Mouse (Mus musculus) adrenal gland, postnatal 10 days (tissue): ENCODE results near the gene Aoc1. TPM values are rescaled to one million over a fixed set of nuclear protein-coding genes. Genes with fewer than 3 reads are reported as not detected.
"Not testable (repeated sequence)": the region's sequence is repeated elsewhere in the genome, so short reads cannot be mapped to it uniquely, and the experiment has no call there.

Source experiments
- DNase-seq: peaks from one replicate; pipeline ENCODE4 v3.0.0; 2021; ENCODE audit warnings: mixed read lengths
- total RNA-seq, 2 experiments: library from RNA; stranded (reverse); gene quantifications; 2 replicates each; pipeline ENCODE4 v1.2.3; 2021

Aoc1 gene
- total RNA-seq, 2 experiments from 2014 or later: not detected

DNA sequence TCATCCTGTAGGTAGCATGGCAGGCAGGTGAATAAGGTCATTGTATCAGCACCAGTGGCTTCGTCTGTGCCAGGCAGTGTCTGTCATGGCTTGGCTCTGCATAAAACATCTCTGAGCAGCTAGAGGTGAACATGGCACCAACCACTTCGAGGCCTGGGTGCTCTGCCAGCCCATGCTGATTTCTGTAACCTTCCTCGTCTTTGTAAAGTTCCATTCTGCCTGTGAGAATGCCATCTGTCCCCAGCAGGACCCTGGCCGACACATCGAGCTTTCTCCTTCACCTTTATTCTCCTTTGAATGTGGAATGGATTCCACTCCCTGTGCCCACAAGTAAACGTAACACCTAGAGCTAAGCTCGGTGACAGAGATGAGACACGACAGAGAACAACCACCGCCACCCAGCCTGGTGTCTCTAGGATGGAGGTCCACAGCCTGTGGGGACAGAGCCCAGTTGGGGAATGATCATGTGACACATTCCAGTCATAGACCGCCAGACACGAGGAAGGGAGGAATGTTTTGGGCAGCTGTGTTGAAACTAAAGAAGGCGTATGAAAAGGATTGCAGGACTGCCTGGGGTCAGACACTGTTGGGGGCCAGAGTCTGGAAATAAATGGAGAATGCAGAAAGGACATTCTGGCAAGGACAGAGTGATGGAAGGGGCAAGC, 10.9 kb upstream of the Aoc1 start:
- no peak for DNase-seq

GRCm38 (mm10) chr6:48862816-48863215, 9.9 kb upstream of the Aoc1 start:
- no peak for DNase-seq

DNA sequence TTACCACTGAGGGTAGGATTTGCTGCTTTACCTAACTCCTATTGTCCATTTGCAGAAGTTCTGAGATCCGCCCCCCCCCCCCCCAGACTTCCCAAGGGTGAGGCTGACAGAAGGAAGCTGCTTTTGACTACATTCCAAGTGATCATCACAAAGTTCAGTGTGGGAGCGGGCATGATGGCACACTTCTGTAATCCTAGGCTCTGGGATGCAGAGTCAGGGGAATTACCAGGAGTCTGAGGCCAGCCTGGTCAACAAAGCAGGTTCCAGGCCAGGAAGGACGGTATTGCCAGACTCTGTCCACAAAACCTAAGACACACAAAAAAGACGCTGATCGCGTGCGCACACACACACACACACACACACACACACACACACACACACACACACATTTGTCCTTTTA, 9.2 kb upstream of the Aoc1 start:
- DNase-seq: no peak

DNA sequence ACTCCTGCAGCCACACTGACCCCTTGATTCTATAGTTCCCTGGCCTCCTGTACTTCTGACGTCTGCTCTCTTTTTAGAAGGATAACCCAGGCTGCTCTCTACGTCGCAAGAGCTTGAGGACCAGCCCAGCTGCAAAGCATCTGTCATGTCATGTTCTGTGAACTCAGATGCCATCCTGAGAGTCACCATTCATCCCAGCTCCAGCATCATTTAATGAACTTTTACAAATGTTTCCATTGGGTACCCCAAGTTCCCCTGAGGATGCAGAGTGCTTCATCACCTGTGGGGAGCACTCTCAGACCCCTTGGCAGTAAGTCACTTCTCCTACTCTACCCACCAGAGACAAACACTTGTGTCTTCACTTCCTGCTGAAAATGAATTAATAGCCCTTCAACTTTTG, 8.5 kb upstream of the Aoc1 start:
- DNase-seq: no peak

GRCm38 (mm10) chr6:48864723-48865122, 8.0 kb upstream of the Aoc1 start:
- no peak for DNase-seq

DNA sequence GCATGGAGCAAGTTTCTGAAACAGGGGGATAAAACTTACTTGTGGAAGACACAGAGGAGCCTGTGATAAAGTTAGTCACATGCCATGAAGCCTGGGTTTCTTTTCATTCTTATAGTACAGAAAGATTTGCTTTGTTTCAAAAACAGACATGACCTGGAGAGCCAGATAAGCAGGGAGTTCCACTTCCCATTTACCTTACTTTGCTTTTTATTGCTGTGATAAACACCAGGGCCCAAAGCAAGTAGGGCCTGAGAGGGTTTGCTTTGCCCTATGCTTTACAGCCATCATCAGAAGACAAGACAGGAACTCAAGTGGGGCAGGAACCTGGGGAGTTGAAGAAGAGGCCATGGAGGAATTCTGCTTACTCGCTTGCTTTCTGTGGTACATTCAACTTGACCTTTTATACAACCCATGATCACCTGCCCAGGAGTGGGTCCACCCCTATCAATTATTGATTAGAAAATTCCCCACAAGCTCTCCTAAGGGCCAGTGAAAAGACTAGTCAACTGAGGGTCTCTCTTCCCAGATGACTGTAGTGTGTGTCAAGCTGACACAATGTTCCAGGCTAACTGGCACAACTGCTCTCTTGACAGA, 7.4 kb upstream of the Aoc1 start:
- no peak for DNase-seq

- DNase-seq: not testable (repeated sequence)
These were observed 6.2 kb upstream of the Aoc1 start for GRCm38 (mm10) chr6:48866355-48866950.

GRCm38 (mm10) chr6:48867158-48867557, 5.5 kb upstream of the Aoc1 start:
- DNase-seq: no peak

DNA sequence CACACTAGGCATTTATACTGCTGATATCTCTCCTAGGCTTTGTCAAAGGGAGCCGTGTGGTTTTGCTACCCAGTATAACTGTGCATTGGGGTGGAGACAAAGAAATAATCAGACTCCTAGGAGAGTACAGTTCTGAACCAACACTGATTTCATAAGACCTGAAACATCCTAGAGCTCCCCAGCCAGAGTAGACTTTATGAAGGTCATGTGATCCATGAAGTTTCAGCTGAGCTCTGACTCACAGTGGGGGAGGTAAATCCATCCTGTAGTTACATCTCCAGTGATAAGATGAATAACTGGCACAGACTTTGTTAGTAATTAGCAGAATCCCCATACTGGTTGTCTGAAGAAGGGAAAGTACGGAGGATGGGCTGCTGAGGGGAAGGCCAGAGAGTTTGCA, 2.9 kb upstream of the Aoc1 start:
- DNase-seq: no peak

GRCm38 (mm10) chr6:48874576-48874975, 1.9 kb downstream of the Aoc1 start:
- no peak for DNase-seq

- no peak for DNase-seq
These were observed 2.8 kb downstream of the Aoc1 start for GRCm38 (mm10) chr6:48875515-48875914.

- DNase-seq: no peak
These were observed 3.9 kb downstream of the Aoc1 start for GRCm38 (mm10) chr6:48876510-48877135.

GRCm38 (mm10) chr6:48894203-48894602, 21.5 kb downstream of the Aoc1 start:
- no peak for DNase-seq

- no peak for DNase-seq
These were observed 22.5 kb downstream of the Aoc1 start for GRCm38 (mm10) chr6:48894938-48895818.

GRCm38 (mm10) chr6:48895941-48896340, 23.2 kb downstream of the Aoc1 start:
- DNase-seq: no peak

GRCm38 (mm10) chr6:48896956-48897355, 24.3 kb downstream of the Aoc1 start:
- DNase-seq: no peak

DNA sequence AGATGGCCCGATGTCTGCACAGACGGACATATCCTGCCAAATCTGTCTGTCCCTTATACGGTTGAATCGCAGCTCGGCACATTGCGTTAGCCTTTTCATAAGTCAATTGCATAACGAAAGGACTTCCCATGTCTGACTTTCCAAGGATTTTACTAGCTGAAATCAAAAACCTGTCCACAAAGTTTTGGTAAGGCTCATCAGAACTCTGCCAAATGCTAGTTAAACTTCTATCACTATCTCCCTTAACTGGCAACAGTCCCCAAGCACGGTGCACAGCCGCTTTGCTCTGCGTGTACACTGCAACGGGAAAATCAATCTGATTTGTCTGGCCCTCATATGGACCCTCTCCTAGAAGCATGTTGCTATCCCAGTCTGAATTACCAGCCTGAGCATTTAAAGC, 28.6 kb downstream of the Aoc1 start:
- not testable (repeated sequence) for DNase-seq

DNA sequence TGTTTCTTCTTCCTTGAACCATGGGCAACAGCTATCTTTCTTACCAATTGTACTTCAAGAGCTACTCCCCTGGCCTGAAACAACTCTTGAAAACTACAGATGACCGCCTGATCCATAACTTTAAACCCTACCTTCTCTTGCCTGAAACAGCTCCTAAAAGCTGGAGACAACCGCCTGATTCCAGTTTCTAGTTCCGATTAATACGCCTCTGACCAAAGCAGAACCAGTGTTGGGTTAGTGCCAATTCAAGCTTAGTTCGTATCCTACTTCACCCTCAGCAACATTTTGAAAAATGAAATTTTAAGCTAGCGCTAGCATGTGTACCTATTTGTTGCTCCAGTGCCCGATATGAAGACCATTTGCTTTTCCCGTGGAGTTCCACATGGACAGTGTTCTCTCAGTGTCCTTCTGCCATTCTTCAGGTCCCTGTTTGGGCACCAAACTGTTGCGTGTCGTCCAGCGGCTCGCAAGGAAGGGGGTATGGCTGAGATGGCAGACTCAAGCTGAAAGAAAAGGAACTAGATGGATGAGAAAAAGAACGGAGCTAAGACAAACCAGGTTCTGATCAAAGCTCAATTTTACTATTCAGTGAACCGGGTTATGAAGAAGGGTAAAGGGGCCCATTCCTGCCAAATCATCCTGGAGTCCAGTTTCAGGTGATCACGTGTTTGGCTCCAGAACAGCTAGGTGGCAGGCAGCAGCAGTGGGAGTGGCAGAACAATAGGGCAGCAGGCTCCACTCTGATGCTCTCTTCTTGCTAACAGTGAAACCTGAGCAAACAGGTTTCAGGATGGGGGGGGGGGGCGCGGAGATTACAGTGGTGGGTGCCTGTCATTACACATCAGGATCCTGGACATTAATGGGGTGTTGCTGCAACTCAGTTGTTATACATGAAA, 30.1 kb downstream of the Aoc1 start:
- no peak for DNase-seq

GRCm38 (mm10) chr6:48903437-48903836, 30.7 kb downstream of the Aoc1 start:
- no peak for DNase-seq

GRCm38 (mm10) chr6:48905606-48906005, 32.9 kb downstream of the Aoc1 start:
- DNase-seq: no peak

DNA sequence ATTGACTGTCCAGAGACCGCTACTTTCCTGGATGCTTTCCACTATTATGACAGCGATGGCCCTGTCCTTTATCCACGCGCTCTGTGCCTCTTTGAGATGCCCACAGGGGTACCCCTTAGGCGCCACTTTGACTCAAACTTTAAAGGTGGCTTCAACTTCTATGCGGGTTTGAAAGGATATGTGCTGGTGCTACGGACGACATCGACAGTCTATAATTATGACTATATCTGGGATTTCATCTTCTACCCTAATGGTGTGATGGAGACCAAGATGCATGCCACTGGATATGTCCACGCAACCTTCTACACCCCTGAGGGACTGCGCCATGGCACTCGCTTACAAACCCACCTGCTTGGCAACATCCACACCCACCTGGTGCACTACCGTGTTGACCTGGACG, 33.7 kb downstream of the Aoc1 start:
- no peak for DNase-seq
